Mouse (Mus musculus) ES-E14 (cell line): Measurements from ENCODE around the gene Phf7. TPM values are rescaled to one million over a fixed set of nuclear protein-coding genes. Genes with fewer than 3 reads are reported as not detected.

Experiments used
- DNase-seq: peaks from one replicate; pipeline ENCODE4 v3.0.0-alpha.2; 2013; ENCODE audit warnings: low read depth, low spot score
- H3K27ac ChIP-seq: 2 replicates; pipeline ENCODE4 v1.5.1; 2012; ENCODE audit warnings: low read depth, mild to moderate bottlenecking, low read length, moderate library complexity, mixed read lengths; ENCODE audit not compliant: poor library complexity, insufficient read depth, severe bottlenecking
- H3K36me3 ChIP-seq: 2 replicates; pipeline ENCODE4 v1.6.1; 2012; ENCODE audit warnings: mild to moderate bottlenecking, low read length, moderate library complexity, mixed read lengths; ENCODE audit not compliant: control insufficient read depth, poor library complexity, insufficient read depth, severe bottlenecking
- H3K4me1 ChIP-seq, 2 experiments: fragments of 150-350 bp in 1 of 2; sonication (generic) in 1 of 2; 2 replicates each; pipeline ENCODE4 v1.6.1; 2012; ENCODE audit warnings: low read length in 2 of 2, mild to moderate bottlenecking in 1 of 2, mixed read lengths in 1 of 2; ENCODE audit not compliant: control insufficient read depth in 2 of 2, insufficient read depth in 2 of 2, poor library complexity in 1 of 2
- H3K4me3 ChIP-seq, 2 experiments: fragments of 150-350 bp in 1 of 2; sonication (generic) in 1 of 2; 2 replicates each; pipeline ENCODE4 v1.5.1; 2012; ENCODE audit warnings: low read length in 2 of 2, low read depth in 1 of 2, mild to moderate bottlenecking in 1 of 2, mixed read lengths in 1 of 2; ENCODE audit not compliant: insufficient read depth in 1 of 2, poor library complexity in 1 of 2, severe bottlenecking in 1 of 2
- H3K9ac ChIP-seq: 2 replicates; pipeline ENCODE4 v1.6.1; 2012; ENCODE audit warnings: low read depth, mild to moderate bottlenecking, low read length, mixed read lengths; ENCODE audit not compliant: poor library complexity, insufficient read depth, severe bottlenecking
- H3K9me3 ChIP-seq: fragments of 150-350 bp; sonication (generic); 2 replicates; pipeline ENCODE4 v1.6.1; 2012; ENCODE audit warnings: low read depth, mild to moderate bottlenecking, low read length; ENCODE audit not compliant: control insufficient read depth, insufficient read depth
- CHD2 ChIP-seq: IDR thresholded peaks from 2 replicates; pipeline ENCODE4 v1.6.1; 2014; ENCODE audit warnings: mild to moderate bottlenecking, low read depth, low read length, inconsistent platforms
- HCFC1 ChIP-seq: IDR thresholded peaks from 2 replicates; pipeline ENCODE4 v1.6.1; 2012; ENCODE audit warnings: low read length, inconsistent platforms, borderline replicate concordance; ENCODE audit not compliant: insufficient read depth
- MAFK ChIP-seq: IDR thresholded peaks from 2 replicates; pipeline ENCODE4 v1.6.1; 2014; ENCODE audit warnings: mild to moderate bottlenecking, low read depth, low read length, inconsistent platforms; ENCODE audit not compliant: insufficient read depth
- ZC3H11A ChIP-seq: IDR thresholded peaks from 2 replicates; pipeline ENCODE4 v1.6.1; 2012; ENCODE audit warnings: low read depth, mild to moderate bottlenecking, inconsistent platforms, low read length, borderline replicate concordance
- ZNF384 ChIP-seq: IDR thresholded peaks from 2 replicates; pipeline ENCODE4 v1.6.1; 2012; ENCODE audit warnings: low read depth, low read length, inconsistent platforms
- in situ Hi-C, 2 experiments: fragments of 600-800 bp; cut with MboI; formaldehyde crosslinking; loops; one replicate each; pipeline ENCODE4 v1.15.1; 2025; ENCODE audit warnings: low sequenced_read_pairs in 2 of 2, inconsistent platforms in 1 of 2; ENCODE audit not compliant: unreplicated experiment in 2 of 2
- total RNA-seq: library from RNA; depleted of rRNA; stranded (reverse); fragments of 300-350 nt; gene quantifications from 2 replicates; pipeline ENCODE4 v1.2.3, GENCODE M21; 2012

Gene Phf7
- total RNA-seq, 1 experiment = 5.3 TPM

DNA sequence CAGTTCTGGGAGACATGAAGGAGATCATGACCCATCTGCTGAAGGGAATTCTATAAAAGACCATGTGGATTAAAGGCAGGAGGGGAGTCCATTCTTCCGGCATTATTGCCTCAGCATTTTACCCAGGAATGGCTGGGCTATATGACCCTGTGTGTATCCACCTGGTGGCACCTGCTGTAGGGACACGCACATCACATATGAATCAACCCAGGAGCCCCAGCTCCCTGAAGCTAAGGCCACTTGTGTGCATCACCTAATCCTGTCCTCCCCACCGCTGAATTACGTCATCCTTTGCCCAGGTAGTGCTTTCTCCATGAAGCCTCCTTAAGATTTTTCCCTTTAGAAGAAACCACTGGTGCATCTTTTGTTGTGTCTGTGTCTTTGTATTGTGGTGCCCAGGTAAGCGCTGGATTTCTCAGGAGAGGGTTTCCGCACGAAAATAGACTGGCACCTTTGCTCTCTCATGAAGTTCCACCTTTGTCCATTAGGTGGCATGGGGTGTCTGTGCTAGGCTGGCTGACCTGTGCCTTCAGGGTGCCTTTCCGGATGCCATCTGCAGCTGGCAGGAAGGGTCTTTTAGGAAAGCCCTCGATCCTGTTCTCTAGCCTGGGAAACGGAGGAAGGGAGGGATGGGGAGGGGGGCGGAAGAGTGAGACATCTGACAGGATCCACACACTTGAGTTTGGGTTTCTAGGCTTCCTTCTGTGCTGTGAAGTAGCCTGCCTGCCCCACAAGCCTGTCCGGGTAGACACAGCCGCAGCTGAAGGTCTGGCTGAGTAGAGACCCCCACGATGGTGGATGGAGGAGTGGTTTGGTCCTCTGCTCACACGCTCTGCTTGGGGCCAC is 35.7 kb downstream of the Phf7 start:
- in situ Hi-C loops = no loop called here
- Histone ChIP-seq H3K9me3 (no peaks in the 10 kb centered on the region), H3K4me1 (peaks cover 0 to 3% of the 10 kb centered on the region in 2 experiments; a peak in 1 of 4 replicates), H3K36me3 (no peaks in the 10 kb centered on the region), H3K27ac (no peak overlapping the region), H3K4me3 (no peak overlapping the region), H3K9ac (peak overlapping the region; percentile 28; the same call in 1 of the 2 replicates)
- peak; percentile 63 for DNase-seq
- TF ChIP-seq MAFK (no peak), HCFC1 (no peak), ZC3H11A (no peak), CHD2 (no peak), ZNF384 (no peak)

DNA sequence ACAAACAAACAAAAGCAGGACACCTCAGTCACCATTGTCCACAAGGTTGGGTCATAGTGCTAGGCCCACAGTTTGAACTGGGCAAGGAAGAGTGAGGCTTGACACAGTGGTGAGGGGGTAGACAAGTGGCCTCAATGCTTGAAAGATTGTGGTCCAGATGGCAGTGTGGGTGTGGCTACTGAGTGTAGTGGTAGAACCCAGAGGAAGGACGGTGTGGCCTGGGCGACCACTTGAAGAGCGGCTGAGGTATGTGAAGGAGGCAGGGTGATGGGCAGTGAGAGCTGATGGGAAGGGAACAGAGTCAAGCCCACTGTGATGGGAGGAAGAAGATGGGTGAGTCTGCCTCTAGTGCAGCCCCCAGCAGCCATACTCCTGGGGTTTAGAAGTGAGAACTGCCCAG is 36.4 kb downstream of the Phf7 start:
- Histone ChIP-seq H3K4me1 (peaks cover 0 to 3% of the 10 kb centered on the region in 2 experiments; a peak in 1 of 4 replicates), H3K9ac (no peak overlapping the region), H3K4me3 (no peak overlapping the region), H3K27ac (no peak overlapping the region), H3K9me3 (no peaks in the 10 kb centered on the region), H3K36me3 (no peaks in the 10 kb centered on the region)
- TF ChIP-seq CHD2 (no peak), HCFC1 (no peak), ZNF384 (no peak), ZC3H11A (no peak), MAFK (no peak)
- in situ Hi-C loops = no loop called here
- no peak for DNase-seq

DNA sequence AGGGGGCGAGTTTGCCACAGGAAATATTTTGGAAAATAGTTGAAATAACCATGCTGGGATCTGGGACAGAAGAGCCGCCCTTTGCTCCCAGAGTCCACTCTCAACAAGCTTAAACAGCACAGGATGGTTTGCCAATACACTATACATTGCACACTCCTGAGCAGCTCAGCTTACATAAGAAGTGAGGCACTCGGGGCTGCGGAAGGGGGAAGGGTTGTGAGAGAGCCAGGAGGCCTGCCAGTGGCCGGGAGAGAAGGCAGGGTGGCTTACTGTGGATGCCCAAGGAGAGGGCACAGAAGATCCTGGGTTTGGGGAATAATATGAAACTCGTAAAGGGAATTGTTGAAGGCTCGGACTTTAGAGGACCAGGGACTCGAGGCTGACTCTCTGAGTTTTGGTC is 37.2 kb downstream of the Phf7 start:
- Histone ChIP-seq H3K9me3 (no peaks in the 10 kb centered on the region), H3K9ac (no peak overlapping the region), H3K36me3 (no peaks in the 10 kb centered on the region), H3K4me1 (peaks cover 0 to 3% of the 10 kb centered on the region in 2 experiments; a peak in 1 of 4 replicates), H3K27ac (no peak overlapping the region), H3K4me3 (no peak overlapping the region)
- no peak for DNase-seq
- in situ Hi-C loops = no loop called here
- no peak for TF ChIP-seq CHD2

GRCm38 (mm10) chr14:31212499-31212898 is 38.6 kb downstream of the Phf7 start:
- TF ChIP-seq CHD2 = no peak
- no peak overlapping the region for H3K9ac ChIP-seq
- in situ Hi-C loops = no loop called here
- no peaks in the 10 kb centered on the region for H3K36me3 ChIP-seq
- H3K4me1 ChIP-seq = peaks cover 0 to 3% of the 10 kb centered on the region in 2 experiments; a peak in 1 of 4 replicates
- H3K27ac ChIP-seq = no peak overlapping the region
- no peak for DNase-seq
- H3K9me3 ChIP-seq = no peaks in the 10 kb centered on the region
- H3K4me3 ChIP-seq = no peak overlapping the region

DNA sequence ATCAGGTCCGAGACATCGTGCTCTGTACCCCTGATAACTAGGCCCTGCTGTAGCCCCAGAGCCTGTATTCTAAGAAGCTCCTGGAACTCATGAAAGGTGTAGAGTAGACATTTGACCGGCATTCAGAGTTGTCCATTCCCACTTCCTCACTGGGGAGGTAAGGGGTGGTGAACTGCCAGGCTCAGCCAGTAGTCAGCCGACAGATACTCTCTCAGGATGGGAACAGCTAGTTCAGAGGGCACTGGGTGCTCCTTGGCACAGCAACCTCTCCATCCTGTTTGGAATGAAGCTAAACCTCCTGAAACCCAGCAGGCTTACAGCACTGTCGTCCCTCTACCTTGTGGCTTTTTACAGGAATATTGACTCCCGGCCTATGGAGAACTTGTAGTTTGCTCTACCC is 39.3 kb downstream of the Phf7 start:
- TF ChIP-seq CHD2 (no peak), ZC3H11A (no peak), ZNF384 (no peak), MAFK (no peak), HCFC1 (no peak)
- Histone ChIP-seq H3K4me3 (no peak overlapping the region), H3K9ac (no peak overlapping the region), H3K4me1 (peaks cover 0 to 5% of the 10 kb centered on the region in 2 experiments; a peak in 2 of 4 replicates), H3K27ac (no peak overlapping the region), H3K36me3 (no peaks in the 10 kb centered on the region), H3K9me3 (no peaks in the 10 kb centered on the region)
- DNase-seq = no peak
- in situ Hi-C loops = no loop called here
